Mouse (Mus musculus) cerebellum, adult 18-20 months (tissue): ENCODE data around the gene Myo19.
"Not testable (repeated sequence)": the region's sequence is repeated elsewhere in the genome, so short reads cannot be mapped to it uniquely, and the experiment has no call there.

Experiments used
- DNase-seq, 2 experiments: peaks; one replicate each; pipeline ENCODE4 v3.0.0; 2021

The Myo19 gene

GRCm38 (mm10) chr11:84879772-84880464, at the start of gene Myo19, which contains the start of gene Pigw:
Myo19 (plus strand) TSS chr11:84880148.
Pigw (minus strand) TSS chr11:84880285.
- peak; percentile 83 to 90 for DNase-seq

- no peak for DNase-seq
These were observed 40.6 kb upstream of the Myo19 start for GRCm38 (mm10) chr11:84839330-84839729.

- no peak for DNase-seq
These were observed 33.0 kb upstream of the Myo19 start for GRCm38 (mm10) chr11:84846741-84847474.

GRCm38 (mm10) chr11:84847475-84848090, 32.4 kb upstream of the Myo19 start:
- no peak for DNase-seq

- no peak for DNase-seq
These were observed 24.7 kb upstream of the Myo19 start for GRCm38 (mm10) chr11:84855285-84855684.

GRCm38 (mm10) chr11:84865268-84865667, 14.7 kb upstream of the Myo19 start:
- no peak for DNase-seq

DNA sequence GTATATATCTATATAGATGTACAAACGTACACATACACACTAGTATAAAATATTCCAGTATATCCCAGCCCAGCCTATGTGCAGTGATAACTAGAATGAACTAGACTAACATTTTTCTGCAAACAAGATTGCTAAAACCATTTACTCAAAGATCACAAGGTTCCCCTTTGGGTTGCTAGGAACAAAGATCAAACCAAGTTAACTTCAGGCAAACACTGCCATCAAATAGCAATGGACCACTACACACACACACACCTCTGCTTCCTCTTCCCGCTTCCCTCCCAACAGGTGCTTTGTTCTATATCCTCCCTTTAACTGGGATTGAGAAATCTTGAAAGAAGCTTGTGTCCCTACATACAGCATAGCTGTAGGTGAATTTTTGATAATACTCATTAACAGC, 12.4 kb upstream of the Myo19 start:
- DNase-seq = no peak

DNA sequence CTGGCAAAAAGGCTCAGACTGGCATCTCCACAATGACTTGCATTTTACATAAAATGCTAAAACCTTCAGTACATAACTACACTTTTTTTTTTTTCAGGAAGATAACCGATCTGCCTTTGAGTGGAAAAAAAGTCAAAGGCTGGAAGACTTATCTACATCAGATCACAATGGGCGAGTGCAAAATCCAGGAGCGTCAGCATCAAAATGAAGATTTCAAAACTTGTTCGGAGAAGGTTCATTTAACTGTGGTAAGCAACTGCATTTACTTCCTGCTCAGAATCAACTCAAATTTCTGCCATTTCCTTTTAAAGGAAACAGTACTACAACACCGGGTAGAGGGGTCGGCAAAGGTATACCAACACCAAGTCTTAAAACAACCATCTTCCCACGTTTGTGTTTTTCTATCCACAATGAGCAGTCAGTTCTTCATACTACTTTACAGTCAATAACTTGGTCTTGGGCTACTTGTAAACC, 11.1 kb upstream of the Myo19 start:
- no peak for DNase-seq

DNA sequence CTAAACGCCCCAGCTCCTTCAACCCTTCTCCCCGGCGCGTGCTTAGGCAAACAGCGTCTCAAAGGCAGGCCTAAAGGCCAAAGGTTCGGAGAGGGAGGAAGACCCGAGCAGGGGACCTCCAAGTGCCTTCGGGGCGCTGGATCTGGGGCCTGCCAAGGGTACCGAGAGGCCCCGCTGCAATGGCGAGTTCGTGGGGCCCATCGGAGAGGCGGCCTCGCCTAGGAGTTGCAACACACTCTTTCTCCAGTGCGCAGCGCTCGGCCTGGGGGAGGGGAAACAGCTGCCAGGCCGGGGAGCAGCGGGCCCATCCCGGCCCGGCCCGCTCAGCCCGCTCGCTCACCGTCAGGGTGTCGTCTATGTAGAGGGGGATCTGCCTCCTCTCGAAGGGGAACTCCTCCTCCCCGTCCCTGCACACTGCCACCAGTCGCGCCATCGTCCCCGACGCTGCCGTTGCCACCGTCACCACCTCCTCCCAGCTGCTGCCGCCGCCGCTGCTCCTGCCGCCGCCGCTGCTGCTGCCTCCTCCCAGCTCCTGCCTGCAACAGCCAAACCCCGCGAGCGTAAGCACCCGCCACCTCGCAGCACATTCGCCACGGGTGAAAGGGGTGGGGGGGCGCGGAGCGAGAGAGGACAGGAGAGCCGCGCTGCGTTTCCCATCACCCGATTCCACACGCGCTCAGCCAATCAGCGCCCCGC, 10.3 kb upstream of the Myo19 start:
- peak; percentile 86 to 88 for DNase-seq

- peak; percentile 88 to 92 for DNase-seq
These were observed 9.5 kb upstream of the Myo19 start, which contains the start of gene Ggnbp2 for GRCm38 (mm10) chr11:84870337-84871043. Ggnbp2 (minus strand) TSS chr11:84870817.

GRCm38 (mm10) chr11:84871046-84871445, 8.9 kb upstream of the Myo19 start:
- DNase-seq = no peak

GRCm38 (mm10) chr11:84871548-84872069, 8.3 kb upstream of the Myo19 start:
- DNase-seq = no peak

GRCm38 (mm10) chr11:84873042-84873833, 6.7 kb upstream of the Myo19 start:
- DNase-seq = no peak

GRCm38 (mm10) chr11:84876020-84876419, 3.9 kb upstream of the Myo19 start:
- DNase-seq = not testable (repeated sequence)

DNA sequence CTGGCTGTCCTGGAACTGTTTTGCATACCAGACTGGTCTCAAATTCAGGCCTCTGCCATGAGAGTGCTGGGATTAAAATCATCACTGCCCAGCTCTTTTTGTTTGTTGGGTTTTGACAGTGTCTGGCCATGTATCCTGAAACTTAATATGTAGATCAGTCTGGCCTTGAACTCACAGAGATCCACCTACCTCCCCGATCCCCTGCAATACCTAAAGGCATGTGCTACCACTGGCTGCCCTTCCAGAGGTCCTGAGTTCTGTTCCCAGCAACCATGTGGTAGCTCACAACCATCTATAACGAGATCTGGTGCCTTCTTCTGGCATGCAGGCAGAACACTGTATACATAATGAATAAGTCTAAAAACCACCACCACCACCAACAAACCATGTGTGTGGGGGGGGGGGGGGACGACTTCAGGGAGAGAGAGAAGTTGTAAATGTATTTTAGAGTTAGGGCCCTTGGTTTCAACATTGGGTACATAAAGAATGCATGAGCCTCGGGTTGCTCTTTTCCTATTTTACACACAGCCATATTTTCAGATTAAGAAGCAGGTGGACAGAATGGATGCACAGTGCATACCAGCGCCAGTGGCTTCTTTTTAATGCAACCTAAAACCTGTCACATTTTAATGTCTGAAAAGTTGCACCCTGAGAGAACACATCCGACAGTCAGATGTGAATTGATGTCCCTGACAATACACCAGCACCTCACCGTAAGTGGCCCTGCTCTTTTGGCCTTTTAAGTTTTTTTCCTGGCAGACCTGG, 759 bp upstream of the Myo19 start:
- DNase-seq = no peak

GRCm38 (mm10) chr11:84880465-84880961, 565 bp downstream of the Myo19 start:
- peak; percentile 33 to 57 for DNase-seq

DNA sequence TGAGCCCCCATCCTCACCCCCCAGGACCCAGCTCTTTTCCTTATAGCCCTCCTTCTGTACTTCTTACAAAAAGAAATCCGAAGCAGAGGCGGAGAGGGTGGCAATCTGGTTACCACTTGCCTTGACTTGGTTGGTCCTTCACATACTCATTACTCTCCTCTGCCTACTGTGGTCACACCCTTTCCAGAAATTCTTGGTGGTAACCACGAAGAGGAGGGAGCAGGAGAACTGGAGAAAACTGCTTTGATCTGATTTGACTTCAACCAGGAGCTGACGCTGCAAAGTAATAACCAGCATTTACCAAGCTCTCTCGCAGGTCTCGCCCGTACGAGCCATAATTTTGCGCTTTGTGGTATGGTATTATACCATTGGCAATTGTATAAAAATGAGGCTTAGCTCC, 1.0 kb downstream of the Myo19 start:
- DNase-seq = no peak

DNA sequence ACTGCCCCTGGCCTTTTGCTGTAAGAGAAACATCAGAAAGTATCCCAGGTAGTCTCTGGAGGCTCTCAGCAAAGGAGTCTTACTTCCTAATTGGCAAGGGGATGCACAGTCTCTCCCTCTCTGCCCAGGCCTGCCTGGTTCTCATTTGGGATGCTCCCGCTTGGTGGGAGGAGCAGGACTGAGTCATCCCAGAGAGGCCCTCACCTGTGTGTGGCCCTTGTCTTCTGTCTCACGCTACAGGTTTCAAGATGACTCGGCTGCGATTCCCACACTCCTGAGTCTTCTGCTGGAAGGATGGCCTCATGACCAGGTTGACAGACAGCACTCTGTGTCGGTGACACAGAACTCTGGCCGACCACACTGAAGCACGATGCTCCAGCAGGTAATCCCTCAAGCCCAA, 2.4 kb downstream of the Myo19 start:
- DNase-seq = no peak

- DNase-seq = no peak
These were observed 5.3 kb downstream of the Myo19 start for GRCm38 (mm10) chr11:84885238-84885637.

- DNase-seq = no peak
These were observed 6.3 kb downstream of the Myo19 start for GRCm38 (mm10) chr11:84886236-84886635.
